16 mouse cellular contexts compared by ENCODE assay signal in the genomic region with DNA sequence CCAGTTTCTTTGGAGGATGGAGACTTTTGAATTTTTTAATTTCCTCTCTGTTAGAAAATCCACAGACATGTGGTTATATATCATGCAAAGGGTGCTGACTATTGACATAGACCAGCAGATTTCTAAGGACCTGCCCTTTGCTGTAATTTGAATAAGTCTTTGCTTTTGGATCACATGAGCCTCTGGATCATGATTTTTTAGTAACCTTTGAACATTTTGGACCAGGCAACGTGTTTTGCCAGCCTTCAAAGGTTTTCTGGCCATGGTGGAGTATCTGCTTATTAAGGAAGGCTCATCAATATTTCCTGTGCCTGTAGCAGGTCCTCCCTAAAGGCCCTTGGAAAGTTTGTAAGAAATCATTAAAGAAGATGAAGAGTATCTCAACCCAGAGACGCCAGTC.
"Had no signal": no experiment of that assay in that cellular context is flagged by ENCODE, and none has a peak within 500 bp of the region (broad histone marks: within the 10 kb centered on the region; RNA-seq: fewer than 3 reads in every experiment).

No protein-coding gene starts in this region.

- H3K4me3 ChIP-seq: neural tube, embryonic 13.5 days; neural tube, embryonic 15.5 days; stomach, embryonic 15.5 days had no signal

- H3K4me2 ChIP-seq: neural tube, embryonic 13.5 days; neural tube, embryonic 15.5 days; stomach, embryonic 15.5 days had no signal

- H3K9ac ChIP-seq: neural tube, embryonic 13.5 days; neural tube, embryonic 15.5 days; stomach, embryonic 15.5 days had no signal

- H3K36me3 ChIP-seq: neural tube, embryonic 13.5 days; neural tube, embryonic 15.5 days; stomach, embryonic 15.5 days had no signal

- H3K4me1 ChIP-seq: neural tube, embryonic 13.5 days; neural tube, embryonic 15.5 days; stomach, embryonic 15.5 days had no signal

- H3K27ac ChIP-seq: neural tube, embryonic 13.5 days; neural tube, embryonic 15.5 days; stomach, embryonic 15.5 days; stomach, postnatal 0 days had no signal

- DNase-seq: retina, postnatal 1 day; right cerebral cortex, adult 18-20 months; right cerebral cortex, postnatal 14 days; right cerebral cortex, postnatal 25 days; right cerebral cortex, postnatal 4 days; spleen, adult 18-20 months; thymus, adult 18-20 months; thymus, adult 2 months; thymus, postnatal 14 days; thymus, postnatal 25 days; thymus, postnatal 36 days; thymus, postnatal 4 days had no signal

- H3K9me3 ChIP-seq: neural tube, embryonic 13.5 days; neural tube, embryonic 15.5 days; stomach, embryonic 15.5 days had no signal

- H3K27me3 ChIP-seq: neural tube, embryonic 13.5 days; neural tube, embryonic 15.5 days; stomach, embryonic 15.5 days had no signal
